Mouse (Mus musculus): ENCODE measurements around the gene Mblac2.
A peak's percentile ranks its signal among the peaks of the same experiment; 100 is the strongest.

Gene Mblac2

GRCm38 (mm10) chr13:81740898-81741297, 29.8 kb downstream of the Mblac2 start:
- no peak for DNase-seq (ENCODE audit: low spot score)

DNA sequence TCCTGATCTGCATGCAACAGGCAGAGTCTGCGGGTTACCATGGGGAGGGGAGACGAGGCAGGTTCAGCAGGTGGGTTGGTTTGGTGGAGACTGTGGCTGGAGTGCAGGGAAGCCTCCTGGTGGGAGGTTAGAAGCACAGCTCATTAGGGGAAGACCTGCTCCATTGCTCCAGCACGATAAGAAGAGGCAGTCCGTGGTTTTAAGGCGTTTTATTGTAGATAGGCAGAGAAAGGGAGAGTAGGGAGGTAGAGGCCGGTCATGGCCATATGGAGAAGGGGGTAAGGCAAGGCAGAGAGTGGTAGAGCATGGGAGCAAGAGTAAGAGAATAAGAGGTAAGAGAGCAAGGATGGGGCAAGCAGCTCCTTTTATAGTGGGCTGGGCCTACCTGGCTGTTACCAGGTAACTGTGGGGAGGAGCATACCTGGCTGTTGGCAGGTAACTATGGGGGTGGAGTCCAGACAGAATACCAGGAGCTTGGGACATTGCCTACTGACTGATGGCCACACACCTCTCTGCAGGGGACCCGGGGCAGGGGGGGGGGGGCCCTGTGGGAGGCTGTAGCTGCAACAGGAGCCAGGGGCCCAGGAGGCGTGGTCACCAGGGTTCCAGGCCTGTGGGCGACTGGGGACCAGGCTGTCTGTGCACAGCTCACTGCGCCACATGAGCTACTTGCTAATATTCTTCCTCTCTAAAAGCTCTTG, 32.4 kb downstream of the Mblac2 start:
- DNase-seq (ENCODE audit: low spot score) = no peak

DNA sequence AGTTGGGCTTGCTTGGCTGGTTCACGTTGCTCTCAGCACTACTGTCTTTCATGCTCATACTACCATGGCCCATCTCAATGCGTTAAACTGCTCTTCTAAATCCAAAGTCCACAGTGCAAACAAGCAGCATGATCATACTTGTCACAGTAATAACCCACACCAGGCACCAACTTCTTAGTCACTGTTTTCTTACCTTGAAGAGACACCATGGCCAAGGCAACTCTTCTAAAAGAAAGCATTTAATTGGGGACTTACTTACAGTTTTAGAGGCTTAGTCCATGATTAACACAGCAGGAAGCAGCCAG, 32.9 kb downstream of the Mblac2 start:
- DNase-seq (ENCODE audit: low spot score) = no peak

DNA sequence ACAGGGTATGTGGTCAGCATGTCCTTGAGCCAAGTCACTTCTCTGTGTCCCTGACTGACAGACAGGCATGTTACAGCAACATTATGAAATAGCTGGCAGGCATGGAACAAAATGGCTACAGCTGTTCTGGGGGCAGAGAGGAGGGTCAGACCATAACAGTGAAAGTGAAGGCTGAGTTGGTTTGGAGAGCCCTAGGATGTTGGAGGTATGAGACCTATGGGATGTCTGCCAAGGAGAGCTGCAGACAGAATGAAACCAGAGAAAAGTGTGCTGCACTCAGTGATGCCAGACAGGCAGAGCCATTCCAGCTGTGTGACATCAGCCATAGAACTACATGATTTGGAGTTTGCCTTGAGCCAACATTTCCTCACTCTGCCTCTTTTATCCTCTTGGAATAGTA, 43.7 kb downstream of the Mblac2 start:
- DNase-seq (ENCODE audit: low spot score) = no peak

- no peak for DNase-seq (ENCODE audit: low spot score)
Observed at GRCm38 (mm10) chr13:81755324-81755723, 44.2 kb downstream of the Mblac2 start.

DNA sequence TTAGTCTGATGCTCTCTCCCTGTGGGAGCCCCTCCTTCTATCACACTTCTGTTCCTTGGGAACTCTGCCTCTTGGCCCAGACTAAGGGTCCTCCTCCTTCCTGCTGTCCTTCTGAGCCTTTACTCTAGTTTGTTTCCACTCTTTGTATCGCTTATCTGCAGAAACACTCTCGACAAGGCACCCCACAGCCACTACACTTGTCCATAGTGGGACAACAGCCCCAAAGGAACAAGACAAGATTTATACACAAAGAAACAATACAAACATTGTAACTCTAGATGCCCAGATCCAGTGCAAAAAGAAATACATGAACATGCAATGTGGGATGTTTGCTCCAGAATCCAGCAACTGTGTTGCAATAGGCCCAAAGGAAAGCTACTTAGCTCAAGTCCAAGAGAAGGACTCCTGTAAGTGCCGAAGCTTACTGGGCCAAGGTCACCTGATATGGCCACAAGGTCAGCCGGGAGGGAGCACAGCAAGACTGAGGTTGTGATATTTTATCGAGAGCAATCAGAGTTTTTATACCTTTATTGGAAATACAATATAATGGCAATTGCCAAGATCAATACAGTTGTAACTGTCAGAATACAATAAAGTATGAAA, 46.0 kb downstream of the Mblac2 start:
- DNase-seq (ENCODE audit: low spot score) = no peak

- DNase-seq (ENCODE audit: low spot score) = peak; percentile 50
Observed at GRCm38 (mm10) chr13:81760379-81760778, 49.2 kb downstream of the Mblac2 start.

- DNase-seq (ENCODE audit: low spot score) = no peak
Observed at GRCm38 (mm10) chr13:81761566-81762186, 50.5 kb downstream of the Mblac2 start.

DNA sequence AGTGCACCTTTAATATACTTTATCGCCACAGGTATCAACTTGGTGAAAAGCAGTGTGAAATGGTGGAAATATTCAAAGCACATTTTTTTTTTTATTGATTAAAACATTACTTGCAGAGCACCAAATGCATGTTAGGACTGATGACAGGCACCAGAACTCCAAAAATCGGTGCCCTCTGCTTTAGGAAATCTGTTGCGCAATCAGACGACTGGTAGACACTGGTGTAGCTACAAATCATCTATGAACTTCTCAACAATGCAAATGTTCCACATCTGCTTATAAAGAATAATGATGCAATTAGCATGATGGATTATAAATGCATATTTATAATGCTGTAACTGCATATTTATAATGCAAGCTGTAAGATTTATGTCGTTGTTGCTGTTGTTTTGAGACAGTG, 53.0 kb downstream of the Mblac2 start:
- no peak for DNase-seq (ENCODE audit: low spot score)

DNA sequence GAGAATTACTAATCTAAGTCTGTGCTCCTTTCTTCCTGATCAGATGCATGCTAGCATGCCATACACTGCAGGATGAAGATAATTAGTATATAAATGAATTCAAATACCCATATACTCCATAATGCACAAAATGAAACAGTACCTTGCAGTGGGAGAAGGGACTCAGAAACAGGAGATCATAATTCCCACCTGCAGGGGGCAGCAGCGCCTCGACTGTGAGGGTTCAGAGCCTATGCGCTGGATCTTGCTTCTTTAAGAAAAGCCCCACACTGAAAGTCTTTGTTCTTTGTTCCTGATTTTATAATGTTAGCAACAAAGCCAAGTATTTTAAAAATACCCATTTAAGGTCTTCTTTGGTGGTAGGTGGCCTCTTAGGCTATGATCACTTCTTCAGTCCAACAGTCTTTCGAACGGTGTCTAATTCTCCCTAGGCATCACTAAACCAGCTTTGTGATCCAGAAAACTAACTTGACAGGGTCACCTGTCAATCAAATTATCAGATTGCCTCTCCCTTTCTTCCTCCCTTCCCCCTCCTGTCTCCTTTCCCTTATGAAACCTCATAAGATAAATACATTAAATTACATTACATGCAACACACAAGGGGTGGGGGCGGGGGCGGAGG, 56.0 kb downstream of the Mblac2 start:
- peak; percentile 51 for DNase-seq (ENCODE audit: low spot score)

DNA sequence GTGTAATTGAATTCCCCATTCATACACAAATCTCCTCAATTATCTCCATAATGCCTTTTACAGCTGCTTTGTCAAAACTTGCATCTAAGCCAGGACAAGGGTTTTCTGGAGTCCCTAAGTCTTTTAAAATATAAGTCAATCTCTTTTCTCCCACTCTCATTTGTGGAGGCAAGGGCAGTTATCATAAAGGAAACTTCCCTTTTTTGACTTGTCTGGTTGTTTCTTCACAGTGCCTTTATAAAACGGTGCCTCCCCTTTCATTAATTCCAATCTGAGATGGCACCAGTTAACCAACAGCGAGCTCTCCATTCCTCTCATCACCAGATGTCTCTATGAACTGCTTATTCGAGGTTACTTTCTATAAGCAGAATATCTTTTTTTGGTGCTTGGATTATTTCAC, 65.1 kb downstream of the Mblac2 start:
- no peak for DNase-seq (ENCODE audit: low spot score)

- DNase-seq (ENCODE audit: low spot score) = no peak
Observed at GRCm38 (mm10) chr13:81782475-81782874, 71.3 kb downstream of the Mblac2 start.

GRCm38 (mm10) chr13:81782971-81783404, 71.8 kb downstream of the Mblac2 start, which contains the start of gene Cetn3:
Gene Cetn3, plus strand, starts transcription at chr13:81783077.
- DNase-seq (ENCODE audit: low spot score) = peak; percentile 80

GRCm38 (mm10) chr13:81783405-81784342, 72.5 kb downstream of the Mblac2 start:
- DNase-seq (ENCODE audit: low spot score) = peak; percentile 95

DNA sequence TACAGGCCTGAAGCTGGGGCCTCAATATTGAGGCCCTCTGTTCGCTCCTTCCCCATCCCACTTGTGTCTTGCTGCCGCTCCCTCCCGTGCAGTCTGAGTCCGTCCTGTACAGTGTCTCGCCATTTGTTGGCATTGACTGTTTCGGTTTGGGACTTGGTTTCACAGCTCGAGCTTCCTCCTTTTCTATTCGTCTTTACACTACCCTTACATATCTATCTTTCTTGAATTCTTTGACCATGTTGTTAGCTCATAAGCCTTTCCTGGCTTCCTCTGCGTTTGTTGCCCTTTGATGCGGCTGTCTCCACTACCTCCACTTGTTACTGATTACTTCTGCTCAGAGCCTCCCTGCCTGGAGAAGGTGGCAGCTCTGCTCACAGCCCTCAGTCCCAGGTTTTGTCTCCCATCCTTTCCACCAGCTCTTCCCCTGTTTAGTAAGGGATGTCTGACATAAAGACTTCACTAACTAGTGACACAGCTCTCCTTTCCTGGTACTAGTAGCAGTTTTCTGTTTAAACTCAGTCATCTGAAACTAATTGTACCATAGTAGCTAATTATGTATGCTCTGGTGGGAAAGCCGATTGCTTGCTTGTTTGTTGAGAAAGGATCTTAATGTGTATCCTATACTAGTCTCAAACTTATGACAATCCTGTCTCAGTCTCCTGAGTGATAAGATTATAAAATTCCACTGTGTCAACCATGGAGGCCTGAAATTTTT, 74.8 kb downstream of the Mblac2 start:
- DNase-seq (ENCODE audit: low spot score) = no peak

- no peak for DNase-seq (ENCODE audit: low spot score)
Observed at GRCm38 (mm10) chr13:81790160-81790559, 79.0 kb downstream of the Mblac2 start.

- DNase-seq (ENCODE audit: low spot score) = no peak
Observed at GRCm38 (mm10) chr13:81791861-81792260, 80.7 kb downstream of the Mblac2 start.

DNA sequence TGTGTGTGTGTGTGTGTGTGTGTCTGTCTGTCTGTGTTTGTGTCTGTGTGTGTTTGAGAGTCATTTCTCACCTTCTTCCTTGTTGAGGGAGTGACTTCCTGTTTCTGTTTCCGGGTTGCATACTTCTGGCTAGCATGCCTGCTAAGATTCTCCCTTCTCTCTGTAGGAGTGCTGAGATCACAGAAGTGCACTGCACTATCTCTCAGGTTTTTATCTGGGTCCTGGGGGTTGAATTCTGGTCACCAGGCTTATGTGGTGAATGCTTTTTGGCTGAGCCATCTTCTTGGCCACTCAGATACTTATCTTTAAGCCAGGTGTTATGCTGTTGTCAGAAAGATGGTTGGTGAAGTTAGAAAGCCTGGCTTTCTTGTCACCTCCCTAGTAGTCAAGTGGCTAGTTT, 82.7 kb downstream of the Mblac2 start:
- no peak for DNase-seq (ENCODE audit: low spot score)

- DNase-seq (ENCODE audit: low spot score) = no peak
Observed at GRCm38 (mm10) chr13:81801121-81801520, 90.0 kb downstream of the Mblac2 start.
